Mouse (Mus musculus): ENCODE measurements around the gene Ankrd54. TPM values are rescaled to one million over a fixed set of nuclear protein-coding genes. Genes with fewer than 3 reads are reported as not detected.

Gene Ankrd54
- polyA plus RNA-seq, 1 experiment from 2014 or later, result 60.3 TPM

- Histone ChIP-seq H3K9ac (no peak overlapping the region), H3K27me3 (no peaks in the 10 kb centered on the region), H3K9me3 (replicated peaks) (no peaks in the 10 kb centered on the region), H3K4me2 (replicated peaks) (peak overlapping the region; percentile 94), H3K27ac (peak overlapping the region; percentile 66; the same call in 1 of the 2 replicates), H3K36me3 (peaks cover 32% of the 10 kb centered on the region), H3K4me1 (peaks cover 10% of the 10 kb centered on the region), H3K4me3 (peak overlapping the region; percentile 90)
- no peak for ATAC-seq (ENCODE audit: low FRiP score)
- 37% methylated on average over 10 of the region's 10 CpGs for WGBS
Measured at GRCm38 (mm10) chr15:79074446-79074845, 11.8 kb upstream of the Ankrd54 start.

GRCm38 (mm10) chr15:79073752-79074151 lies 11.1 kb upstream of the Ankrd54 start:
- no peak for ATAC-seq (ENCODE audit: low FRiP score)
- Histone ChIP-seq H3K4me2 (replicated peaks) (no peak overlapping the region), H3K9me3 (replicated peaks) (no peaks in the 10 kb centered on the region), H3K36me3 (peaks cover 25% of the 10 kb centered on the region), H3K4me1 (peaks cover 10% of the 10 kb centered on the region), H3K27me3 (no peaks in the 10 kb centered on the region), H3K9ac (no peak overlapping the region), H3K27ac (no peak overlapping the region), H3K4me3 (no peak overlapping the region)

GRCm38 (mm10) chr15:79071117-79072039 lies 8.7 kb upstream of the Ankrd54 start:
- Histone ChIP-seq H3K27ac (no peak overlapping the region), H3K9ac (no peak overlapping the region), H3K36me3 (peaks cover 1% of the 10 kb centered on the region; the same call in 1 of the 2 replicates), H3K27me3 (peaks cover 4% of the 10 kb centered on the region; the same call in 1 of the 2 replicates), H3K9me3 (replicated peaks) (no peaks in the 10 kb centered on the region), H3K4me3 (no peak overlapping the region), H3K4me2 (replicated peaks) (no peak overlapping the region), H3K4me1 (peaks cover 10% of the 10 kb centered on the region)
- 70% methylated on average over 5 of the region's 5 CpGs for WGBS
- ATAC-seq (ENCODE audit: low FRiP score), result no peak

- peaks cover 4% of the 10 kb centered on the region; the same call in 1 of the 2 replicates for H3K27me3 ChIP-seq
- no peak overlapping the region for H3K9ac ChIP-seq
- no peak overlapping the region for H3K4me2 ChIP-seq (replicated peaks)
- H3K36me3 ChIP-seq, result no peaks in the 10 kb centered on the region
- no peak overlapping the region for H3K27ac ChIP-seq
- no peaks in the 10 kb centered on the region for H3K9me3 ChIP-seq (replicated peaks)
- 81% methylated on average over 3 of the region's 3 CpGs for WGBS
- peaks cover 2% of the 10 kb centered on the region; the same call in 1 of the 2 replicates for H3K4me1 ChIP-seq
- no peak overlapping the region for H3K4me3 ChIP-seq
- no peak for ATAC-seq (ENCODE audit: low FRiP score)
Measured at GRCm38 (mm10) chr15:79068416-79068815, 5.7 kb upstream of the Ankrd54 start.

GRCm38 (mm10) chr15:79067631-79068030 lies 4.9 kb upstream of the Ankrd54 start:
- Histone ChIP-seq H3K4me1 (peaks cover 4% of the 10 kb centered on the region; the same call in 1 of the 2 replicates), H3K27ac (no peak overlapping the region), H3K4me3 (no peak overlapping the region), H3K27me3 (peaks cover 4% of the 10 kb centered on the region; the same call in 1 of the 2 replicates), H3K9ac (no peak overlapping the region), H3K9me3 (replicated peaks) (no peaks in the 10 kb centered on the region), H3K36me3 (no peaks in the 10 kb centered on the region), H3K4me2 (replicated peaks) (no peak overlapping the region)
- WGBS, result 80% methylated on average over 3 of the region's 3 CpGs
- no peak for ATAC-seq (ENCODE audit: low FRiP score)

GRCm38 (mm10) chr15:79066276-79066675 lies 3.6 kb upstream of the Ankrd54 start:
- no peak for ATAC-seq (ENCODE audit: low FRiP score)
- H3K36me3 ChIP-seq, result no peaks in the 10 kb centered on the region
- 56% methylated on average over 2 of the region's 2 CpGs for WGBS
- H3K4me2 ChIP-seq (replicated peaks), result no peak overlapping the region
- H3K27me3 ChIP-seq, result peaks cover 4% of the 10 kb centered on the region; the same call in 1 of the 2 replicates
- H3K9me3 ChIP-seq (replicated peaks), result no peaks in the 10 kb centered on the region
- peaks cover 13% of the 10 kb centered on the region for H3K4me1 ChIP-seq
- H3K27ac ChIP-seq, result no peak overlapping the region
- H3K4me3 ChIP-seq, result no peak overlapping the region
- H3K9ac ChIP-seq, result no peak overlapping the region

- peaks cover 17% of the 10 kb centered on the region for H3K4me1 ChIP-seq
- H3K27me3 ChIP-seq, result peaks cover 4% of the 10 kb centered on the region; the same call in 1 of the 2 replicates
- no peak for ATAC-seq (ENCODE audit: low FRiP score)
- H3K4me3 ChIP-seq, result no peak overlapping the region
- H3K9me3 ChIP-seq (replicated peaks), result no peaks in the 10 kb centered on the region
- WGBS, result 68% methylated on average over 8 of the region's 8 CpGs
- peaks cover 7% of the 10 kb centered on the region; the same call in 1 of the 2 replicates for H3K36me3 ChIP-seq
- no peak overlapping the region for H3K9ac ChIP-seq
- no peak overlapping the region for H3K4me2 ChIP-seq (replicated peaks)
- no peak overlapping the region for H3K27ac ChIP-seq
Measured at GRCm38 (mm10) chr15:79065086-79065770, 2.5 kb upstream of the Ankrd54 start.

- Histone ChIP-seq H3K9ac (no peak overlapping the region), H3K4me3 (peak overlapping the region; percentile 93), H3K27me3 (peaks cover 4% of the 10 kb centered on the region; the same call in 1 of the 2 replicates), H3K27ac (no peak overlapping the region), H3K36me3 (peaks cover 24% of the 10 kb centered on the region), H3K4me2 (replicated peaks) (peak overlapping the region; percentile 56), H3K9me3 (replicated peaks) (no peaks in the 10 kb centered on the region), H3K4me1 (peaks cover 17% of the 10 kb centered on the region)
- WGBS, result 11% methylated on average over 14 of the region's 14 CpGs
- no peak for ATAC-seq (ENCODE audit: low FRiP score)
Measured at GRCm38 (mm10) chr15:79063160-79063740, 557 bp upstream of the Ankrd54 start.

GRCm38 (mm10) chr15:79060887-79061565 lies 1.7 kb downstream of the Ankrd54 start:
- H3K4me3 ChIP-seq, result no peak overlapping the region
- H3K4me1 ChIP-seq, result peaks cover 17% of the 10 kb centered on the region
- H3K27me3 ChIP-seq, result no peaks in the 10 kb centered on the region
- ATAC-seq (ENCODE audit: low FRiP score), result no peak
- H3K9me3 ChIP-seq (replicated peaks), result no peaks in the 10 kb centered on the region
- peaks cover 46% of the 10 kb centered on the region for H3K36me3 ChIP-seq
- H3K4me2 ChIP-seq (replicated peaks), result no peak overlapping the region
- no peak overlapping the region for H3K9ac ChIP-seq
- no peak overlapping the region for H3K27ac ChIP-seq
- 87% methylated on average over 14 of the region's 14 CpGs for WGBS

GRCm38 (mm10) chr15:79057850-79058249 lies 4.8 kb downstream of the Ankrd54 start:
- no peak for ATAC-seq (ENCODE audit: low FRiP score)
- 93% methylated on average over 6 of the region's 6 CpGs for WGBS
- Histone ChIP-seq H3K4me1 (peaks cover 13% of the 10 kb centered on the region), H3K9me3 (replicated peaks) (no peaks in the 10 kb centered on the region), H3K27ac (no peak overlapping the region), H3K36me3 (peaks cover 78% of the 10 kb centered on the region), H3K9ac (no peak overlapping the region), H3K27me3 (no peaks in the 10 kb centered on the region), H3K4me2 (replicated peaks) (no peak overlapping the region), H3K4me3 (no peak overlapping the region)

GRCm38 (mm10) chr15:79056601-79057000 lies 6.1 kb downstream of the Ankrd54 start:
- peaks cover 91% of the 10 kb centered on the region for H3K36me3 ChIP-seq
- 88% methylated on average over 7 of the region's 7 CpGs for WGBS

More at GRCm38 (mm10) chr15:79056601-79057000, 6.1 kb downstream of the Ankrd54 start:
- Histone ChIP-seq H3K4me1 (peaks cover 8% of the 10 kb centered on the region), H3K27ac (no peak overlapping the region), H3K27me3 (no peaks in the 10 kb centered on the region), H3K4me2 (replicated peaks) (no peak overlapping the region), H3K4me3 (no peak overlapping the region), H3K9me3 (replicated peaks) (no peaks in the 10 kb centered on the region), H3K9ac (no peak overlapping the region)
- ATAC-seq (ENCODE audit: low FRiP score), result no peak
